Mouse (Mus musculus) layer of hippocampus, postnatal 25 days (tissue): ENCODE measurements around the gene Ms4a7. TPM values are rescaled to one million over a fixed set of nuclear protein-coding genes. Genes with fewer than 3 reads are reported as not detected.

ENCODE experiments used
- DNase-seq, 2 experiments: peaks; one replicate each; pipeline ENCODE4 v3.0.0; 2022; ENCODE audit warnings: mixed read lengths in 2 of 2, low spot score in 1 of 2; ENCODE audit errors: extremely low spot score in 1 of 2
- total RNA-seq, 2 experiments: library from RNA; stranded (reverse); gene quantifications; 2 replicates each; pipeline ENCODE4 v1.2.3; 2021

The Ms4a7 gene
- total RNA-seq, 2 experiments from 2014 or later: not detected

DNA sequence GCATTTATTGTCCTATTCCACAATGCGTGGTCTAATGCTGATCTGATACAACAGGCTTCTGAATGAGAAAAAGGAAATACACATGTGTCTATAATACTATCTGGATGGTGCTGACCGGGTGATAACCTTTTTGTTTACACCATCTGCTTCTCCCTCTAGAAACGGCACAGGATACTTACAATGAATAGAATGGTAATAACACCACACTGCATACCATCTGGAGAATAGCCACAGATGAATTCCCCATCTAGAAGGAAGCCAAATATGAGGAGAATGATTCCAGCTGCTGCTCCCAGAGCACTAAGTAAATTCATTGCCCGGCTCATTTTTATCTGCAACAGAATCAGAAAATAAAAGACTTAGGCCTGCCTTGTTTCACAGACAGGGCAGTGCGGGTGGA lies 59.5 kb downstream of the Ms4a7 start:
- DNase-seq: no peak

Other genes with a start within 250 kb of the Ms4a7 start
- not detected for gene 1700017D01Rik, start 205.3 kb downstream of the Ms4a7 start, total RNA-seq
- not detected for gene 1700025F22Rik, start 170.8 kb downstream of the Ms4a7 start, total RNA-seq
- not detected for gene Ms4a13, start 139.4 kb downstream of the Ms4a7 start, total RNA-seq
- gene Ms4a12, start 103.7 kb downstream of the Ms4a7 start, total RNA-seq: not detected
- not detected for gene Ms4a1, start 69.9 kb downstream of the Ms4a7 start, total RNA-seq
- not detected for gene Ms4a5, start 52.3 kb downstream of the Ms4a7 start, total RNA-seq
- not detected for gene Ms4a14, start 21.7 kb downstream of the Ms4a7 start, total RNA-seq
- gene Ms4a4a, start 39.4 kb upstream of the Ms4a7 start, total RNA-seq: under 1 TPM; 0.61 to 0.89 TPM
- not detected for gene Ms4a4c, start 68.6 kb upstream of the Ms4a7 start, total RNA-seq
- not detected for gene Ms4a4b, start 107.4 kb upstream of the Ms4a7 start, total RNA-seq
- 1 to 10 TPM in 1 of 2 experiments, under 1 TPM in 1; 0.68 to 1.2 TPM for gene Ms4a6c, start 133.2 kb upstream of the Ms4a7 start, total RNA-seq
- gene Gm8369, start 149.8 kb upstream of the Ms4a7 start, total RNA-seq: under 1 TPM in 1 of 2 experiments, not detected in 1; 0.12 TPM
- 1 to 10 TPM; 1.6 to 2.7 TPM for gene Ms4a6b, start 180.4 kb upstream of the Ms4a7 start, total RNA-seq
- gene Ms4a4d, start 200.7 kb upstream of the Ms4a7 start, total RNA-seq: not detected